Mouse (Mus musculus) E14TG2a.4 (cell line): Measurements from ENCODE around the gene Pkm.

Experiments
- CTCF ChIP-seq: conservative IDR thresholded peaks from 2 replicates; pipeline ENCODE4 v1.5.1; 2014; ENCODE audit warnings: low read length
- NANOG ChIP-seq: IDR thresholded peaks from 2 replicates; pipeline ENCODE4 v1.6.1; 2014; ENCODE audit warnings: borderline replicate concordance, low read length, mixed read lengths
- POU5F1 ChIP-seq: IDR thresholded peaks from 2 replicates; pipeline ENCODE4 v1.6.1; 2014; ENCODE audit warnings: low read length, borderline replicate concordance

GRCm38 (mm10) chr9:59666016-59666415 is 9.8 kb downstream of the Pkm start:
- TF ChIP-seq CTCF (no peak), POU5F1 (no peak), NANOG (no peak)
